Mouse (Mus musculus): ENCODE data around the gene Btbd35f8. TPM values are rescaled to one million over a fixed set of nuclear protein-coding genes. Genes with fewer than 3 reads are reported as not detected.
"Not testable (repeated sequence)": the region's sequence is repeated elsewhere in the genome, so short reads cannot be mapped to it uniquely, and the experiment has no call there.

Btbd35f8 gene
- not detected in 2 replicates for polyA plus RNA-seq (2015; fragmentation: Nextera tagmentation; extraction: Ambion mirVana)

DNA sequence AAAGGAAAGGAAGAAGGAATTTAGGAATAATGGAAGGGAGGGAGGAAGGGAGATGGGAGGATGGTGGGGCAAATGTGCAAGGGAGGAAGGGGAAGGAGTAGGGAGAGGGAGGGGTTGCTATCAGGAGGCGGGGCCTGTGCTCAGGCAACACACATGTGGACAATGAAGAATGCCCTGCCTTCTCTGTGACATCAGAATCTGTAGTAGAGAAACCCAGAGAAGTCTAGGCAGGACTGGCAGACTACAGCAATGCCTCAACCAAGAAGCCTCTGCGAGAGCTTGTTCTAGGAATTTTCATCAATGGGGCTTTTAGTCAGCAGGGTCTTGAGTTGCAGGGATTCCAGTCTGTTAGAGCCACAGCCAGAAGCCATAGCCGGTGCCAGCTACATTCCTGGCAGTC is at the start of gene Btbd35f8:
TSS of gene Btbd35f8 (plus strand) at position 301 of the 400 bp plus-strand sequence.
- not testable (repeated sequence) for H3K27me3 ChIP-seq (ENCODE audit: control insufficient read depth, insufficient read depth, low read length); H3K27ac ChIP-seq (replicated peaks); H3K9me3 ChIP-seq (ENCODE audit: control insufficient read depth, low read length); H3K4me1 ChIP-seq (replicated peaks; ENCODE audit: control insufficient read depth, insufficient read depth); H3K36me3 ChIP-seq (ENCODE audit: control insufficient read depth, insufficient read depth, low read length); DNase-seq (ENCODE audit: low spot score); H3K4me3 ChIP-seq (ENCODE audit: low read depth, low read length); H3K9ac ChIP-seq (ENCODE audit: low read length); ATAC-seq (ENCODE audit: low FRiP score, low TSS enrichment); H3K4me2 ChIP-seq (replicated peaks; ENCODE audit: low read depth)
- WGBS: no CpG with 5 or more reads among the region's 3 CpGs

Other genes with a start within 250 kb of the Btbd35f8 start
- gene Spin2g, start 211.8 kb upstream of the Btbd35f8 start, polyA plus RNA-seq (2015; fragmentation: Nextera tagmentation; extraction: Ambion mirVana): not detected in 2 replicates

Data from stomach, postnatal 0 days (tissue).